Mouse (Mus musculus): ENCODE measurements at regions not wholly inside any gene's neighbourhood (a gene's known extent, or its start where the extent isn't known, plus 50 kb on each side); places are given as distances from the start of the nearest gene placed in this dataset.

- no peak for TF ChIP-seq CTCF (IDR thresholded peaks at IDR 0.05; ENCODE audit: low read depth)
- no peak for TF ChIP-seq EP300 (optimal IDR thresholded peaks at IDR 0.05)
Measured at GRCm38 (mm10) chr7:124759084-124759483, 685.4 kb upstream of the Kdm8 start.
